Mouse (Mus musculus): ENCODE data around the gene Lrrk1. TPM values are rescaled to one million over a fixed set of nuclear protein-coding genes. Genes with fewer than 3 reads are reported as not detected.

The Lrrk1 gene
- total and polyA plus RNA-seq, 2 experiments from 2014 or later: 2.1 to 3.8 TPM

DNA sequence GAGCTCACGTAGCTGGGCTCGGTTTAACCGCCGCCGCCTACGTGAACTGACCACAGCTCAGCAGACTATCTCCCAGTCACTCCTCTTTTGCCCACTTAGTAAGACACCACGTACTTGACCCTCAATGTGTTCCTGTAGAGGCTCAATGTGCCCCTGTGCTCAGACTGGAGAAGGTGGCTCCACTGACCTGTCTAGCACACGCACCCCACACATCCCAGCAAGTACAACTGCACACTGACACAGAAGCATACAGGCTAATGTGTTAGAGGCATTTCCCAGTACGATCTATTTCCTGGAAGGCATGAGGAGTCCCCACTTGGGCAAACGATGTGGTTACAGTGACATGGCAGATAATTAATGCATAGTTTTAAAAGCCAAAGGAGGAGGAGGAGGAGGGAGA, 11.6 kb downstream of the Lrrk1 start:
- H3K9ac ChIP-seq (replicated peaks; ENCODE audit: low read length, poor library complexity, severe bottlenecking): no peak overlapping the region
- H3K36me3 ChIP-seq (ENCODE audit: insufficient read depth, low read length): no peaks in the 10 kb centered on the region
- TF ChIP-seq CTCF (IDR thresholded peaks at IDR 0.05): no peak
- H3K4me3 ChIP-seq (ENCODE audit: low read depth, low read length): no peak overlapping the region
- ATAC-seq (ENCODE audit: low FRiP score) (no peak), DNase-seq (ENCODE audit: low spot score) (no peak)
- WGBS: 87% methylated on average over 10 of the region's 10 CpGs
- H3K27ac ChIP-seq (ENCODE audit: low read depth, low read length): no peak overlapping the region
- H3K9me3 ChIP-seq (ENCODE audit: low read length): no peaks in the 10 kb centered on the region
- no peaks in the 10 kb centered on the region for H3K27me3 ChIP-seq (ENCODE audit: insufficient read depth, low read length)
- H3K4me2 ChIP-seq (ENCODE audit: low read depth, low read length, poor library complexity, severe bottlenecking): no peak overlapping the region
- no peaks in the 10 kb centered on the region for H3K4me1 ChIP-seq (ENCODE audit: insufficient read depth, low read length)

DNA sequence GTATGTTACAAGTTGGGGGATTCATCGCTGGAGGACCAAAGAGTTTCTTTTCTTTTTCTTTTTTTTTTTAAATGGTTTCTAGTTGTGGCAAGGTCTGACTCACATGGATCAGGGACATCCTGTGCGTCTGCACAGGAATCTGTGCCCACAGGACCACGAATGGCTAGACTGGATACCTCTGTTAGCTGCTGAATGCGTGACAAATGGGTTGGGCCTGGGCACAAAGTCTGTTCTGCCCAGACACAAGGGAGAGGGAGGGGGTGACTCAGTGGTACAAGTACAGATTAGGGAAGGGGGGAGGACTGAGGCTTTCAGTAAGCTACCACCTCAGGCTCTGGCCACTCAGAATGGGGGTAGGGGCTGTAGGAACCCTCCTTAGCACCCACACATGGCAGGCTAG, 12.4 kb downstream of the Lrrk1 start:
- H3K9me3 ChIP-seq (ENCODE audit: low read length): no peaks in the 10 kb centered on the region
- H3K27ac ChIP-seq (ENCODE audit: low read depth, low read length): no peak overlapping the region
- no peaks in the 10 kb centered on the region for H3K36me3 ChIP-seq (ENCODE audit: insufficient read depth, low read length)
- no peak overlapping the region for H3K9ac ChIP-seq (replicated peaks; ENCODE audit: low read length, poor library complexity, severe bottlenecking)
- ATAC-seq (ENCODE audit: low FRiP score) (no peak), DNase-seq (ENCODE audit: low spot score) (no peak)
- WGBS: 80% methylated on average over 4 of the region's 4 CpGs
- H3K4me1 ChIP-seq (ENCODE audit: insufficient read depth, low read length): no peaks in the 10 kb centered on the region
- H3K4me3 ChIP-seq (ENCODE audit: low read depth, low read length): no peak overlapping the region
- no peak overlapping the region for H3K4me2 ChIP-seq (ENCODE audit: low read depth, low read length, poor library complexity, severe bottlenecking)
- no peaks in the 10 kb centered on the region for H3K27me3 ChIP-seq (ENCODE audit: insufficient read depth, low read length)
- TF ChIP-seq CTCF (IDR thresholded peaks at IDR 0.05): no peak

DNA sequence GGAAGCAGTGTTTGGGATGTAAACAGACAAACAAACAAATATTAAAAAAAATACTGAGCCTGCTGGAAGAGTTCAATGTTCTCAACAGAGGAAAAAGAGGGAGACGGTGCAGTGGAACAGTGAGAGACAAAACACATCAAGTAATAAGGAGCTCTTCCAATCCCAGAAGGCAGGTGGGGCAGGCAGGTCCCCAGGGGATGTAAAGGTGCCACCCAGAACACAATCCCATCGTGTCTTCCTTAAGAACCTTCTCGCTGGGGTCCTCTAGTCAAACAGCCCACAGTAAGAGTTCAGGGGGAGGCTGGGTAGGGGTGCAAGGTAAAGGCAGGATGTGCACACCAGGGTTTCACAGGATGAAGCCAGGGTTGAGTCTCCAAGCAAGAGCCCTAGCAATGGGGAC, 14.8 kb downstream of the Lrrk1 start:
- no peak for DNase-seq (ENCODE audit: low spot score)
- no peaks in the 10 kb centered on the region for H3K36me3 ChIP-seq (ENCODE audit: insufficient read depth, low read length)
- 94% methylated on average over 3 of the region's 3 CpGs for WGBS
- H3K4me2 ChIP-seq (ENCODE audit: low read depth, low read length, poor library complexity, severe bottlenecking): no peak overlapping the region
- no peak overlapping the region for H3K4me3 ChIP-seq (ENCODE audit: low read depth, low read length)
- no peaks in the 10 kb centered on the region for H3K9me3 ChIP-seq (ENCODE audit: low read length)
- no peaks in the 10 kb centered on the region for H3K4me1 ChIP-seq (ENCODE audit: insufficient read depth, low read length)
- no peak for TF ChIP-seq CTCF (IDR thresholded peaks at IDR 0.05)
- H3K27me3 ChIP-seq (ENCODE audit: insufficient read depth, low read length): no peaks in the 10 kb centered on the region
- no peak overlapping the region for H3K9ac ChIP-seq (replicated peaks; ENCODE audit: low read length, poor library complexity, severe bottlenecking)
- H3K27ac ChIP-seq (ENCODE audit: low read depth, low read length): no peak overlapping the region
- ATAC-seq (ENCODE audit: low FRiP score): no peak

DNA sequence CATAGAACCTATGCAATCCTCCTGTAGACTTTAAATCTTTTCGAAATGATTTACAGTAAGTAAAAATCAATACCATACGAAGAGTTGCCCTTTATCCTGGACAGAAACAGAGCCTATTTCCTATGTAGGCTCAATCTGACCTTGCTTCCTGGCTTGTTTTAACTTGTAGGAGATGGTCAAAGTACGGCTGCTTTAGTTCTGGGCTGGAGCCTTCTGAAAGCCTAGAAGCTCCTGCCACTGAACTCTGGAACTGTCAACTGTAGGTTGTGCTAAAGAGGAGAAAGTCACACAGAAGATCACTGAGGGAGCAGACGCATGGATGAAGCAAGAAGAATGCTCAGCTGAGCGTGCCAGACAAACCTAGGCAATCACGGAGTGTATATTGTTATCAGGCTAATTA, 17.2 kb downstream of the Lrrk1 start:
- no peak for DNase-seq (ENCODE audit: low spot score)
- 83% methylated on average over 6 of the region's 6 CpGs for WGBS

DNA sequence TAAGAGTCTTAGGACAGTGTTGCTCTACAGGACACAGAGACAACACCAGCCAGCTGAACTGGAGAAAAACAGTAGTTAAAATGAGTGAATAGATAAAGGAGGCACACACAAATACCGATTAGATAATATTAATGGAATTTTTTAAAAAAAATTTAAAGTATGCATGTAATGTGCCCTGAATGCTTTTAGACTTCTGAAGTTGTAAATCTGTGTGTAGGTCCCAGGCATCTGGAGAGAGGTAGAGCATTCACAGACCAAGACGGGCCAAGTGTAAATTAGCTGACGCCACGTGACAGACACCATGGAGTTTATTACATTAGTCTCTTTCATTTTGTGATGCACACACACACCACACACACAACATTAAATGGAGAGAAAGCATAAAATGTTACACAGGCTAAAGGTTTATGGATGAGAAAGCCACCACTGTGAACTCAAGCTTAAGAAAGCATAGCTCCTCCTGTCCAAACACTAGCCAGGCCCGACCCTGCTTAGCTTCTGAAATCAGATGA, 18.2 kb downstream of the Lrrk1 start:
- no peaks in the 10 kb centered on the region for H3K27me3 ChIP-seq (ENCODE audit: insufficient read depth, low read length)
- no peak overlapping the region for H3K4me3 ChIP-seq (ENCODE audit: low read depth, low read length)
- no peak overlapping the region for H3K9ac ChIP-seq (replicated peaks; ENCODE audit: low read length, poor library complexity, severe bottlenecking)
- no peak overlapping the region for H3K27ac ChIP-seq (ENCODE audit: low read depth, low read length)
- 79% methylated on average over 5 of the region's 5 CpGs for WGBS
- no peaks in the 10 kb centered on the region for H3K9me3 ChIP-seq (ENCODE audit: low read length)
- H3K4me2 ChIP-seq (ENCODE audit: low read depth, low read length, poor library complexity, severe bottlenecking): no peak overlapping the region
- no peak for TF ChIP-seq CTCF (IDR thresholded peaks at IDR 0.05)
- DNase-seq (ENCODE audit: low spot score): no peak
- H3K4me1 ChIP-seq (ENCODE audit: insufficient read depth, low read length): no peaks in the 10 kb centered on the region
- no peak for ATAC-seq (ENCODE audit: low FRiP score)
- no peaks in the 10 kb centered on the region for H3K36me3 ChIP-seq (ENCODE audit: insufficient read depth, low read length)

More for the DNA sequence above, 17.2 kb downstream of the Lrrk1 start:
- TF ChIP-seq CTCF (IDR thresholded peaks at IDR 0.05): no peak
- Histone ChIP-seq H3K4me1 (ENCODE audit: insufficient read depth, low read length) (no peaks in the 10 kb centered on the region), H3K4me3 (ENCODE audit: low read depth, low read length) (no peak overlapping the region), H3K9ac (replicated peaks; ENCODE audit: low read length, poor library complexity, severe bottlenecking) (no peak overlapping the region), H3K36me3 (ENCODE audit: insufficient read depth, low read length) (no peaks in the 10 kb centered on the region), H3K27me3 (ENCODE audit: insufficient read depth, low read length) (no peaks in the 10 kb centered on the region), H3K4me2 (ENCODE audit: low read depth, low read length, poor library complexity, severe bottlenecking) (no peak overlapping the region), H3K27ac (ENCODE audit: low read depth, low read length) (no peak overlapping the region), H3K9me3 (ENCODE audit: low read length) (no peaks in the 10 kb centered on the region)
- no peak for ATAC-seq (ENCODE audit: low FRiP score)

DNA sequence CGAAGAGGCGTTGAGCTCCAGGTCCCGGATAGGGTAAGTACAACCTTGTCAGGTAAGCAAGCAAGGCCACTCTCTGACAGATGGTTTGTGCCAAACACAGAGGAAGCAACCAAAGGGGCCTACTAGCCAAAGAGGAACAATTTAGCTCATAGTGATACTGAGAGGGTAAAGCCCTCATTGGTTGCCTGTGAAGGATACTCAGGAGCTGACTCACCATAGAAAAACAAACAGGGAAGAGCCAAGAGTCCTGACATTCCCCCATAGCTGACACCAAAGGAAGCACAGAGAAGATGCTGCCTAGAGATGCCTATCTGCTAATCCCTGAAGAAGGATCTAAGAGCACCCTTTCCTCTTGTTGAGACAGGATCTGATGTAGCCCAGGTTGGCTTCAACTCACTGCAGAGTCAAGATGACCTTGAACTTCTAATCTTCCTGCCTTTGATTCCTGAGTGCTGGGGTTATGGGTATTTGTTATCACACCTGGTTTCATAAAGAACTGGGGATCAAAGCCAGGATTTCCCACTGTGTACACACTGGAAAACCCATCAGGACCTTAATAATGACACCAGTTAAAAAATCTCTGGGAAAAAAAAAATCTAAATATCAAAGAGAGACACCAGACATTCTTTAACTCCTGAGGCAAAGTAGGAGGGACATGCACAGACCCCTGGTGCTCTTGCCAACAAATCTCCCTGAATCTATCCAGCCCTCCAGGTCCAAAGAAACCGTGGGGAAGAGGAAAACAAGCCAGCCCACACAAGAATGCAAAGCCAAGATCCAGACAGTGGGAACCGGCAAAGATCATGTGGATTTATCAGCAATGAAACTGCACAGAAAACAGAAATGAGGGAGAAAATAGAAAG, 18.8 kb downstream of the Lrrk1 start:
- Histone ChIP-seq H3K27ac (ENCODE audit: low read depth, low read length) (no peak overlapping the region), H3K4me3 (ENCODE audit: low read depth, low read length) (no peak overlapping the region), H3K9me3 (ENCODE audit: low read length) (no peaks in the 10 kb centered on the region), H3K4me1 (ENCODE audit: insufficient read depth, low read length) (no peaks in the 10 kb centered on the region), H3K36me3 (ENCODE audit: insufficient read depth, low read length) (no peaks in the 10 kb centered on the region), H3K9ac (replicated peaks; ENCODE audit: low read length, poor library complexity, severe bottlenecking) (no peak overlapping the region), H3K4me2 (ENCODE audit: low read depth, low read length, poor library complexity, severe bottlenecking) (no peak overlapping the region), H3K27me3 (ENCODE audit: insufficient read depth, low read length) (no peaks in the 10 kb centered on the region)
- no peak for ATAC-seq (ENCODE audit: low FRiP score)
- TF ChIP-seq CTCF (IDR thresholded peaks at IDR 0.05): no peak
- DNase-seq (ENCODE audit: low spot score): no peak
- 71% methylated on average over 5 of the region's 5 CpGs for WGBS
